Mouse (Mus musculus) right cerebral cortex, adult 18-20 months (tissue): ENCODE measurements around the gene Inpp4b.

Experiments used
- DNase-seq: peaks from one replicate; pipeline ENCODE4 v3.0.0; 2022; ENCODE audit warnings: mixed read lengths

Inpp4b gene

GRCm38 (mm10) chr8:81342236-81342998 lies at the start of gene Inpp4b:
TSS of gene Inpp4b (plus strand) at chr8:81342556.
- DNase-seq = peak; percentile 74

- DNase-seq = no peak
Observed at GRCm38 (mm10) chr8:81335250-81335649, 7.1 kb upstream of the Inpp4b start.

GRCm38 (mm10) chr8:81341191-81341590 lies 1.2 kb upstream of the Inpp4b start:
- DNase-seq = no peak

- DNase-seq = peak; percentile 73
Observed at GRCm38 (mm10) chr8:81341591-81342235, 643 bp upstream of the Inpp4b start.

GRCm38 (mm10) chr8:81342999-81343302 lies 595 bp downstream of the Inpp4b start:
- no peak for DNase-seq

GRCm38 (mm10) chr8:81345170-81345697 lies 2.9 kb downstream of the Inpp4b start:
- DNase-seq = no peak

- peak; percentile 23 for DNase-seq
Observed at GRCm38 (mm10) chr8:81349452-81349851, 7.1 kb downstream of the Inpp4b start.

GRCm38 (mm10) chr8:81353460-81353859 lies 11.1 kb downstream of the Inpp4b start:
- no peak for DNase-seq

GRCm38 (mm10) chr8:81358108-81358507 lies 15.8 kb downstream of the Inpp4b start:
- DNase-seq = peak; percentile 11

- peak; percentile 51 for DNase-seq
Observed at GRCm38 (mm10) chr8:81360518-81360917, 18.2 kb downstream of the Inpp4b start.

GRCm38 (mm10) chr8:81361162-81361561 lies 18.8 kb downstream of the Inpp4b start:
- no peak for DNase-seq

- no peak for DNase-seq
Observed at GRCm38 (mm10) chr8:81370607-81371006, 28.3 kb downstream of the Inpp4b start.

GRCm38 (mm10) chr8:81371844-81372243 lies 29.5 kb downstream of the Inpp4b start:
- no peak for DNase-seq

GRCm38 (mm10) chr8:81374877-81375475 lies 32.6 kb downstream of the Inpp4b start:
- no peak for DNase-seq

- no peak for DNase-seq
Observed at GRCm38 (mm10) chr8:81388953-81389352, 46.6 kb downstream of the Inpp4b start.

- DNase-seq = no peak
Observed at GRCm38 (mm10) chr8:81399071-81399470, 56.7 kb downstream of the Inpp4b start.

GRCm38 (mm10) chr8:81399501-81399900 lies 57.1 kb downstream of the Inpp4b start:
- DNase-seq = peak; percentile 52

- no peak for DNase-seq
Observed at GRCm38 (mm10) chr8:81412707-81413106, 70.4 kb downstream of the Inpp4b start.

GRCm38 (mm10) chr8:81443957-81444356 lies 101.6 kb downstream of the Inpp4b start:
- DNase-seq = no peak

GRCm38 (mm10) chr8:81449798-81450197 lies 107.4 kb downstream of the Inpp4b start:
- no peak for DNase-seq

GRCm38 (mm10) chr8:81452082-81452481 lies 109.7 kb downstream of the Inpp4b start:
- DNase-seq = no peak

- DNase-seq = no peak
Observed at GRCm38 (mm10) chr8:81454830-81455229, 112.5 kb downstream of the Inpp4b start.

- DNase-seq = no peak
Observed at GRCm38 (mm10) chr8:81463762-81464161, 121.4 kb downstream of the Inpp4b start.

GRCm38 (mm10) chr8:81466776-81467175 lies 124.4 kb downstream of the Inpp4b start:
- DNase-seq = no peak
